Mouse (Mus musculus): ENCODE measurements around the gene Rims3. TPM values are rescaled to one million over a fixed set of nuclear protein-coding genes. Genes with fewer than 3 reads are reported as not detected.

Rims3 gene
- polyA plus RNA-seq, 1 experiment from 2014 or later, result 0.16 TPM

DNA sequence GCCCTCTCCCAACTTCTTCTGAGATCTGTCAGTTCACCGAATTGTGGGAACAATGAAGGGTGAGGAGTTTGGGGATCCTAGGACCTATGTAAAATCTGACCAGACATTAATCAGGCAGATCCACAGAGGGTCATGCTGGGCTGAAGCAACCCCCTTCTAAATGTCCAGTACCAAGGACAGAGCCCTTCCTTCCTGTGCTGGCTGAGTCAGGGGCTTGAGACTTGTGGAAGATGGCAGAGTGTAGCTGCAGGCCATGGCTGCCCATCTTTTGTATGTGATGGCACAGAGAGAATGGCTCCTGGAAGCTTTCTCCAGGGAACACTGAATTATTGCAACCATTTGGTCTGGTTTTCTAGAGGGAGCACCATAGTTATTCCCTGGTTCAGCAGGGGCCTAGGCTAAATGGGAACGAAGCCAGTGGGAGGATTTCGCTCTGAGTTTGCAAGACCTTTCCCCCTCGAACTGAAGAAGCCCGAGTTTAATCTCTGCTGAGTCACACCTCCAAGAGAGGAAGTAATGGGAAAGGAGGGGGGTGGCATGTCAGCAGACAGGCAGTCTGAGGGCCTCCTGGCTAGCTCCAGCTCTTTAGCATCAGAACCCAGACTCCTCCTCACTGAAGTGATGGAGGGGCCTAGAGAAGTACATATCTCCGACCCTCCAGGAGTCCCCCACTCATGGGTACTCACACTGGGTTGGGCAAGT lies 26.3 kb downstream of the Rims3 start:
- DNase-seq, result no peak
- Histone ChIP-seq H3K36me3 (no peaks in the 10 kb centered on the region), H3K27ac (no peak overlapping the region), H3K9me3 (replicated peaks) (no peaks in the 10 kb centered on the region), H3K4me3 (replicated peaks) (no peak overlapping the region), H3K27me3 (peaks cover 4% of the 10 kb centered on the region; the same call in 1 of the 2 replicates), H3K4me1 (replicated peaks) (peaks cover 11% of the 10 kb centered on the region), H3K4me2 (no peak overlapping the region), H3K9ac (no peak overlapping the region)
- ATAC-seq (ENCODE audit: low read depth), result no peak
- WGBS (ENCODE audit: insufficient replicate concordance), result 28% methylated on average over 6 of the region's 6 CpGs

DNA sequence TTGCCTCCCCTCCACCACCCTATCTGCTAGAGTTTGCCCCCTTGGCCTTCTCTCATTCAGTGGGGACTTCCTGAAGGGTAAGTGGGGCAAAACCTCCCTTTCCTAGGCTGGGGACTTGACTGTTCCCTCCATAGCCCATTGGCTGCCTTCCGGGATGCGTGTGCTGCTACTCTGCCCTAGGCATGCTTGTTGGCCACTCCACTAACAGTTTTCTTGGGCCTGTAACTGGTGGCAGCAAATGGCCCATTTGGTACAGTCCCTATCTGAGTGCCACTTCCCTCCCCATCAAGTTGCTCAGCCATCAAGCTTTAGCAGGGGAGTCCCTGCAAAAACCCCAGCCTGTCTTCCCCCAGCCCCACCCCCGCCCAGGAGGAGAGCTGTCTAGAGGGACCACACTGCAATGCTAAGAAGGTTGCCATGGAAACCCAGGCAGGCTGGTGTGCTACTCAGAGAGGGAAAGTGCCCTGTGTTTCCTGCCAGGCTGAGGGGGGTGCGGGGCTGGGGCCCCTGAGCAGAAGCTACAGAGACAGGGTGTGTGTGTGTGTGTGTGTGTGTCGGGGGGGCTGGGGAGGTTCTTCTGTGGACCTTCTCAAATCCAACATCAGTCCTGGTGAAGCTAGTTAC lies 27.5 kb downstream of the Rims3 start:
- WGBS (ENCODE audit: insufficient replicate concordance), result 38% methylated on average over 5 of the region's 5 CpGs
- ATAC-seq (ENCODE audit: low read depth), result no peak
- H3K4me1 ChIP-seq (replicated peaks), result peaks cover 11% of the 10 kb centered on the region

DNA sequence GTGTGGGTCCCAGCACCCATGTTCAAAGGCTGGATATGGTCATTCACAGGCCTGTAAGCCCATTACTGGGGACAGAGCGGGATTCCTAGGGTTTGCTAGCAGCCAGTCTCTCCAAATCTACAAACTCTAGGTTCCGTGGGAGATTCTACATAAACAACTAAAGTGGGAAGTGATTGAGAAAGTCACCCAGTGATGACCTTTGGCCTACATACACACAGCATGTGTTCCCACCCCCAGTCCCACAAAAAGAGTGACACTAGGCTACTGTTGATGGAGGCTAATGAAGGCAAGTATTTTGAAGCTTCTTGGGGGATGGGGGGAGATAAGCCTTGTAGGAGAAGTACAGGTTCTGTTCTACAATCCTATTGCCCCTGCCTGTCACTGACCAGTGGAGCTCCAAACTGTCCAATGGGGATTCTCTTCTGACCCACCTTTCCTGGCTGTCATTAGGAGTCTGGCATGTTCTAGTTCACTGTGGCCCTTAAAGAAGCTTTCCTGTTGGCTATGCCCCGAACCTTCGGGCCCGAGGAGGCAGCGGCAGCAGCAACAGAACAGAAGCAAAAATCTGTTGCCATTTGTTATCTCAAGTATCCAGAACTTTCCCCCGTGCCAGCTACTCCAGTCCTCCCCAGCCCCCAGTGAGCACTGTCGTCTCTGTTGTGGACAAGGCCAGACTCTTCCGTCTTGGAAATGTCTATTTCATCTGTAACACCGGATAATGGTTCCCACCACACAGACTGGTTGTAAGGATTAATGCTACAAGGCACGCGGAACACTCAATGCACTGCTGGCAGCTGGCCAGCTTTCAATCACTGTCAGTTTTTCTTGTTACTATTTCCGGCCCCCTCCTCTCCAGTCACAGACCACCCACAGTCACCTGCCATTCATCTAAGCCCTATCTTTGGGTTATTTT lies 30.8 kb downstream of the Rims3 start:
- WGBS (ENCODE audit: insufficient replicate concordance), result 48% methylated on average over 13 of the region's 13 CpGs
- H3K27me3 ChIP-seq, result peaks cover 8% of the 10 kb centered on the region; the same call in 1 of the 2 replicates
- ATAC-seq (ENCODE audit: low read depth) (no peak), DNase-seq (no peak)
- H3K27ac ChIP-seq, result no peak overlapping the region
- no peaks in the 10 kb centered on the region for H3K36me3 ChIP-seq
- no peaks in the 10 kb centered on the region for H3K9me3 ChIP-seq (replicated peaks)
- no peak overlapping the region for H3K4me3 ChIP-seq (replicated peaks)
- H3K4me2 ChIP-seq, result no peak overlapping the region
- H3K9ac ChIP-seq, result no peak overlapping the region
- peaks cover 11% of the 10 kb centered on the region for H3K4me1 ChIP-seq (replicated peaks)

More for the DNA sequence above, 27.5 kb downstream of the Rims3 start:
- Histone ChIP-seq H3K27me3 (peaks cover 8% of the 10 kb centered on the region; the same call in 1 of the 2 replicates), H3K9me3 (replicated peaks) (no peaks in the 10 kb centered on the region), H3K4me3 (replicated peaks) (no peak overlapping the region), H3K9ac (no peak overlapping the region), H3K4me2 (no peak overlapping the region), H3K36me3 (no peaks in the 10 kb centered on the region), H3K27ac (no peak overlapping the region)
- DNase-seq, result no peak

DNA sequence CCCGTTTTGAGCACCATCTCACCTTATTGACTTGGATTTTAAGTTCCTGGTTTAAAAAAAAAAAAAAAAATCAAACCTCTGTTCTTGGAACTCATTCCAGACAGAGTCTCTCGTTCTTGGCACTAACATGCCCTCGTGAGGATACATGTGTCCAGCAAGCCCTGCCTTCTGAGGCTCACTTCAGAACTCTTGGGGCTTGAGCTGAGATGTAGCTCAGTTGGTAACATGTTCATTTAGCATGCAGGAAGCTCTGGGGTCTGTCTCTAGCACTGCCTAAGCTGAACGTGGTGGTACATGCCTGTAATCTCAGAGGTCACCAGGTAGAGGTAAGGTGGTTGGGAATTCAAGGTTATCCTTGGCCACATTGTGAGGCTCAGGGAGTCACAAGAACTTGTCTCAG lies 31.5 kb downstream of the Rims3 start:
- DNase-seq, result no peak
- peaks cover 8% of the 10 kb centered on the region; the same call in 1 of the 2 replicates for H3K27me3 ChIP-seq
- no peaks in the 10 kb centered on the region for H3K9me3 ChIP-seq (replicated peaks)
- ATAC-seq (ENCODE audit: low read depth), result no peak
- no peak overlapping the region for H3K9ac ChIP-seq
- no peak overlapping the region for H3K27ac ChIP-seq
- H3K4me1 ChIP-seq (replicated peaks), result peaks cover 9% of the 10 kb centered on the region
- WGBS (ENCODE audit: insufficient replicate concordance), result 33% methylated on average over 4 of the region's 4 CpGs
- no peak overlapping the region for H3K4me3 ChIP-seq (replicated peaks)
- no peaks in the 10 kb centered on the region for H3K36me3 ChIP-seq
- no peak overlapping the region for H3K4me2 ChIP-seq

DNA sequence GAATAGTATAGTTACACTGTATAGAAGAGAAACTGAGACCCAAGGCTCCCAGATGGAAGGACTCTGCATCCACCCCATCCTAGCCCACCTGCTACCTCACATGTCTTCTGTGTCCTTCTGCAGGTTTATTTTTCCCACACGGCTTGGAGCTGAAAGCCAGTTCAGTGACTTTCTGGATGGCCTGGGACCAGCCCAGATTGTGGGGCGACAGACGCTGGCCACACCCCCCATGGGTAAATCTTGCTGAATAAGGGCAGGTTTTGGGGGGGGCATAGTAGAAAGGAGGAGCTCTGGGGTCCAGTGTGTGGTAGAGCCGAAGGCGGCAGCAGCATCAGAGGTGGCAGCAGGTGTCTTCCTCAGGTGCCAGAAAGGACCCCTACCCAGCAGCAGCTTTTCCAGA lies 32.2 kb downstream of the Rims3 start:
- DNase-seq (no peak), ATAC-seq (ENCODE audit: low read depth) (no peak)
- WGBS (ENCODE audit: insufficient replicate concordance), result 68% methylated on average over 5 of the region's 5 CpGs

DNA sequence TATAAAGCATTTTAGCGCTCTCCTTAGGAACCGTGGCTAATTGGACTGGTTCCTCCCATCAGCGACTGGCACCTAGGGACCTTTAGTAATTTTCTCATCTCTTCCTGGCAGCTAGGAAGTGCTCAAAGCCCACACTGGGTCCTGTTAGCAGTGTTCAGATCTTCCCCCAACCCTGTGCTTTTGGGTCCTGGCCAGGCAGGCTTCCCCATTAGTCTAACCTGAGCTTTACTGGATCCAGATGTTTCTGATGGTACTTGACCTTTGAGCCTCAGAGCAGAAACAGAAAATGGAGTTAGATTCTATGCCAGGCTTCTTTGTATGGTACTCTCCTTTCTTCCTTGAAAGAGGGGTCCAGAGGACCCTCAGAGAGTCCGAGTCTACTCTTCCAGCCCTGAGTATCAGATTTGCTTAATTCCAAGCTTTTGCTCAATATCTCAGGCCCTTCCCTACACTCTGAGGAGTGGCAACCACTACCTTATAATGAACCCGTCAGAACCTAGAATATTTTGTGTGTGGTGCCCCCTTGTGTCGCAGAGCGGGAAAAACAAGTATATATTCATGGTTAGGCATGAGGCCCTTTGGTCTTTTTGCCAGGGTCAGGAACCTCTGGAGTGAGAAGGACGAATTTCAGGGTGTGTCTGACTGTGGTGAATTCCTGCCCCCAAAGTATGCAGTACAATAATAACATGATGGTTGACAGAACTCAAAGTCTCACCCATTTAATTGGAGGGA lies 32.9 kb downstream of the Rims3 start:
- H3K9me3 ChIP-seq (replicated peaks), result no peaks in the 10 kb centered on the region
- H3K9ac ChIP-seq, result no peak overlapping the region
- 26% methylated on average over 8 of the region's 8 CpGs for WGBS (ENCODE audit: insufficient replicate concordance)
- H3K36me3 ChIP-seq, result no peaks in the 10 kb centered on the region
- no peak overlapping the region for H3K4me3 ChIP-seq (replicated peaks)
- H3K4me2 ChIP-seq, result no peak overlapping the region
- H3K4me1 ChIP-seq (replicated peaks), result peaks cover 6% of the 10 kb centered on the region
- H3K27me3 ChIP-seq, result peaks cover 8% of the 10 kb centered on the region
- no peak for ATAC-seq (ENCODE audit: low read depth)
- peak; percentile 13 for DNase-seq
- H3K27ac ChIP-seq, result no peak overlapping the region

More for the DNA sequence above, 32.2 kb downstream of the Rims3 start:
- Histone ChIP-seq H3K9me3 (replicated peaks) (no peaks in the 10 kb centered on the region), H3K36me3 (no peaks in the 10 kb centered on the region), H3K27me3 (peaks cover 8% of the 10 kb centered on the region; the same call in 1 of the 2 replicates), H3K27ac (no peak overlapping the region), H3K4me3 (replicated peaks) (no peak overlapping the region), H3K9ac (no peak overlapping the region), H3K4me2 (no peak overlapping the region), H3K4me1 (replicated peaks) (peaks cover 6% of the 10 kb centered on the region)

DNA sequence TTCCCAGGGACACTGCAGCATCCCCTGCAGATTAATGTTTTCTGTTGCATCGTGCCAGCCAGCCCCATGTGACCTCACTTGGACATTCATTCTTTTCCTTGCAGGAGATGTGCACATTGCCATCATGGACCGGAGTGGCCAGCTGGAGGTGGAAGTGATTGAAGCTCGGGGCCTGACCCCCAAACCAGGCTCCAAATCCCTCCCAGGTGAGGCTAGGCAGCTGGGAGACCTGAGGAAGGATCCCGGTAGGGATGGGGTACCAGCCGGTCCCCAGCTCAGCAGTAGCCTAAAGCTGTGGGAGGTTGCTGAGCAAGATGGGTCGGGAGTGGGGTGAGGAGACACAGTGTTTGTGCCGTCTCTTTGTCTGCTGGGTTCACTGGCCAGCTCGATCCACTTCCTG lies 34.3 kb downstream of the Rims3 start:
- ATAC-seq (ENCODE audit: low read depth) (no peak), DNase-seq (no peak)
- WGBS (ENCODE audit: insufficient replicate concordance), result 53% methylated on average over 8 of the region's 8 CpGs
- peaks cover 18% of the 10 kb centered on the region for H3K27me3 ChIP-seq
- H3K4me2 ChIP-seq, result no peak overlapping the region
- H3K4me1 ChIP-seq (replicated peaks), result peaks cover 6% of the 10 kb centered on the region
- H3K9ac ChIP-seq, result no peak overlapping the region
- H3K9me3 ChIP-seq (replicated peaks), result no peaks in the 10 kb centered on the region
- no peaks in the 10 kb centered on the region for H3K36me3 ChIP-seq
- H3K4me3 ChIP-seq (replicated peaks), result no peak overlapping the region
- H3K27ac ChIP-seq, result no peak overlapping the region

DNA sequence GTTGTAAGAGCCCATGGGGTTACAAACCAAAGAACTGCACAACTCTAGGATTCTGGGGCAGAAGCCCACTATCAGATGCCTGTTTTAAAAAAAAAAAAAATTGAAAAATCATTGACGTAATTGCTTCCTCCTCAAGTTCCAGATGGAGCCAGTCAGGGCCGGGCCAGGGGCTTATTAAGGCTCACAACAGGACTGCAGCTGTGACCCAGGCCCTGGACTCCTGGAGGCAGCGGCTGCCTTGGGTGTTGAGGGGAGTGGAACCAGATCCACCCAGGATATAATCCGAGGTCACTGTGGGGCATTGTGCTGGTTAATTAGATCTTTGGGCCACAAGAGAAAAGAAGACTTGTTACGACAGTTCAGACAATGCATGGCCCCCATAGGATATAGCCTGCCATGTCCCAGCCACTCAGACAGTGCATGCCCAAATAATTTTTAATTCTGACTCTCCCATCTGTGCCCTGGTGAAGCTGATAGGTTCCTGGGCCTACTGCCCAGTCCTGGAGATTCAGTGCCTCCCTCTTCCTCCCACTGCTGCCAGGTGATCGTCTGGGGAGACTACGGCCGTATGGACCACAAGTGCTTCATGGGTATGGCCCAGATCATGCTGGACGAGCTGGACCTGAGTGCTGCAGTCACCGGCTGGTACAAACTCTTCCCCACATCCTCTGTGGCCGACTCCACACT lies 36.3 kb downstream of the Rims3 start:
- H3K36me3 ChIP-seq, result no peaks in the 10 kb centered on the region
- WGBS (ENCODE audit: insufficient replicate concordance), result 62% methylated on average over 11 of the region's 11 CpGs
- H3K4me3 ChIP-seq (replicated peaks), result no peak overlapping the region
- no peak for ATAC-seq (ENCODE audit: low read depth)
- no peaks in the 10 kb centered on the region for H3K9me3 ChIP-seq (replicated peaks)
- DNase-seq, result no peak
- no peak overlapping the region for H3K4me2 ChIP-seq
- H3K9ac ChIP-seq, result no peak overlapping the region
- no peaks in the 10 kb centered on the region for H3K4me1 ChIP-seq (replicated peaks)
- no peak overlapping the region for H3K27ac ChIP-seq
- H3K27me3 ChIP-seq, result peaks cover 15% of the 10 kb centered on the region

DNA sequence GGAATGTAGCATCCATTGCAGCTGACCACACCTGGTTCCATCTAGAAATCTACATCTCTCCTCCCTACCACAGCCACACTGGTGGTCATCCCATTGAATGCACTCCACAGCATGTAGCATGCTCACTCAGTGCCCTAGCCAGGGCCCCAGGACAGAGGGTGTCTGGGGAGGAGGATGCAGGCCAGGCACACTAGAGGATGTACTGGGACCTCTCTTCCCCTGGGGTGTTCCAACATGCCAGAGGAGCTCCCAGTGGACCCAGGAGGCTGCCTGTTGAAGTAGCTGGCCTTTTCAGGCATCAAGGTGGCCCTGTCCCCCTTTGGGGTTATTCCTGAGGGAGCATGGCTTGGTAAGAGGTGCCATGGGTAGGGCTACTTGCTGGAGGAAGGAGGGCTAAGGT lies 37.3 kb downstream of the Rims3 start:
- H3K4me2 ChIP-seq, result no peak overlapping the region
- H3K4me3 ChIP-seq (replicated peaks), result no peak overlapping the region
- peaks cover 11% of the 10 kb centered on the region for H3K27me3 ChIP-seq
- ATAC-seq (ENCODE audit: low read depth), result no peak
- no peaks in the 10 kb centered on the region for H3K4me1 ChIP-seq (replicated peaks)
- H3K36me3 ChIP-seq, result no peaks in the 10 kb centered on the region
- no peaks in the 10 kb centered on the region for H3K9me3 ChIP-seq (replicated peaks)
- H3K9ac ChIP-seq, result no peak overlapping the region
- no peak overlapping the region for H3K27ac ChIP-seq
- DNase-seq, result no peak

DNA sequence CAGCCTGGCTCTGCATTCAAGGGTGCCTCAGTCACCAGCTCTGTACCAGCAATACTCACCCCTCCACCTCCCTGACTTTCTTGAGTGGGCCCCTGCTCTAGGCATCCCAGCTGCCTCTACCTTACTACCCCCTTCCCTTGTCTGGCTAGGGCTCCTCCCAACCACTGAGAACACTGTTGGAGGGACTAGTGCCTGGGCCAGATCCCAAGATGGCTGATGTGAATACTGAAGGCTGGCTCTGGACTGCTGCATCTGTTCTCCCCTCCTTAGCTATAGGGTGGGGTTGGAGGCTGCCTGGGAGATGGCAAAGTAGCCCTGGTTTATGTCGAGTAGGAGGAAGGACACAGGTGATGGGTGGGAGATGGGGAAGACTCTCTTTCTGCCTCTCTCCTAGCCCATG lies 37.9 kb downstream of the Rims3 start:
- Histone ChIP-seq H3K4me3 (replicated peaks) (no peak overlapping the region), H3K27ac (no peak overlapping the region), H3K27me3 (peaks cover 11% of the 10 kb centered on the region), H3K9ac (no peak overlapping the region), H3K4me2 (no peak overlapping the region), H3K36me3 (no peaks in the 10 kb centered on the region), H3K4me1 (replicated peaks) (no peaks in the 10 kb centered on the region), H3K9me3 (replicated peaks) (no peaks in the 10 kb centered on the region)
- ATAC-seq (ENCODE audit: low read depth) (no peak), DNase-seq (no peak)
- 15% methylated on average over 1 of the region's 1 CpGs for WGBS (ENCODE audit: insufficient replicate concordance)

Measured in liver, embryonic 13.5 days (tissue).